Mouse (Mus musculus) kidney, postnatal 0 days (tissue): Measurements from ENCODE around the gene Gpr179. TPM values are rescaled to one million over a fixed set of nuclear protein-coding genes. Genes with fewer than 3 reads are reported as not detected.

Source experiments
- ATAC-seq: fragments of 200-750 bp; cut with Nextera tagmentation; replicated peaks from 2 replicates; pipeline ENCODE4 v1.8.0; 2017; ENCODE audit warnings: low read depth, moderate number of reproducible peaks, moderate TSS enrichment, moderate library complexity; ENCODE audit not compliant: low FRiP score
- DNase-seq: peaks from one replicate; pipeline ENCODE4 v3.0.0-alpha.2; 2016; ENCODE audit warnings: low spot score
- H3K27ac ChIP-seq: fragments of 300-500 bp; sonication (generic); 2 replicates; pipeline ENCODE4 v1.5.1; 2014; ENCODE audit warnings: mild to moderate bottlenecking
- H3K27me3 ChIP-seq: fragments of 300-500 bp; sonication (generic); 2 replicates; pipeline ENCODE4 v1.6.1; 2014; ENCODE audit warnings: low read length, mixed read lengths; ENCODE audit not compliant: insufficient read depth
- H3K36me3 ChIP-seq: fragments of 300-500 bp; sonication (generic); 2 replicates; pipeline ENCODE4 v1.6.1; 2014; ENCODE audit warnings: low read length, mixed read lengths; ENCODE audit not compliant: insufficient read depth
- H3K4me1 ChIP-seq: fragments of 300-500 bp; sonication (generic); replicated peaks from 2 replicates; pipeline ENCODE4 v1.6.1; 2014; ENCODE audit warnings: antibody characterized with exemption, low read length, mixed read lengths; ENCODE audit not compliant: insufficient read depth
- H3K4me2 ChIP-seq: fragments of 300-500 bp; sonication (generic); 2 replicates; pipeline ENCODE4 v1.6.1; 2014; ENCODE audit warnings: mild to moderate bottlenecking, low read length, moderate library complexity, mixed read lengths
- H3K4me3 ChIP-seq: fragments of 300-500 bp; sonication (generic); replicated peaks from 2 replicates; pipeline ENCODE4 v1.5.1; 2014; ENCODE audit warnings: low read depth, low read length
- H3K9ac ChIP-seq: fragments of 300-500 bp; sonication (generic); 2 replicates; pipeline ENCODE4 v1.6.1; 2014; ENCODE audit warnings: low read depth, low read length
- H3K9me3 ChIP-seq: fragments of 300-500 bp; sonication (generic); replicated peaks from 2 replicates; pipeline ENCODE4 v1.6.1; 2016; ENCODE audit warnings: low read length, inconsistent platforms, mixed read lengths
- CTCF ChIP-seq: IDR thresholded peaks from 2 replicates; pipeline ENCODE4 v1.5.1; 2016; ENCODE audit warnings: antibody characterized with exemption, low read depth, mild to moderate bottlenecking, moderate library complexity
- WGBS: fragments of 180-500 bp; shearing (Covaris S2); extraction: QIAGEN DNeasy Blood & Tissue Kit; methylation state at CpG from one replicate; pipeline ENCODE4 v1.1.7; 2014; 5-methylcytosine and 5-hydroxymethylcytosine counted together
- polyA plus RNA-seq: library from polyadenylated mRNA; unstranded; fragments of >200 nt; fragmentation: Nextera tagmentation; extraction: Ambion mirVana; gene quantifications from 2 replicates; pipeline ENCODE4 v1.2.1, GENCODE M21; 2015

Gene Gpr179
- polyA plus RNA-seq, 1 experiment from 2014 or later: 0.05 TPM

GRCm38 (mm10) chr11:97338302-97338976, 13.4 kb downstream of the Gpr179 start:
- Histone ChIP-seq H3K9me3 (no peaks in the 10 kb centered on the region), H3K9ac (0 out of 2 replicates have a peak overlapping the region, but pooled peaks have one; percentile 5), H3K27ac (no peak overlapping the region), H3K4me1 (no peaks in the 10 kb centered on the region; the same call in 1 of the 2 replicates), H3K27me3 (no peaks in the 10 kb centered on the region), H3K4me2 (peak overlapping the region; percentile 41), H3K36me3 (no peaks in the 10 kb centered on the region), H3K4me3 (no peak overlapping the region; the same call in 1 of the 2 replicates)
- no peak for TF ChIP-seq CTCF
- no peak for ATAC-seq
- WGBS: 48% methylated on average over 21 of the region's 21 CpGs
- no peak for DNase-seq

DNA sequence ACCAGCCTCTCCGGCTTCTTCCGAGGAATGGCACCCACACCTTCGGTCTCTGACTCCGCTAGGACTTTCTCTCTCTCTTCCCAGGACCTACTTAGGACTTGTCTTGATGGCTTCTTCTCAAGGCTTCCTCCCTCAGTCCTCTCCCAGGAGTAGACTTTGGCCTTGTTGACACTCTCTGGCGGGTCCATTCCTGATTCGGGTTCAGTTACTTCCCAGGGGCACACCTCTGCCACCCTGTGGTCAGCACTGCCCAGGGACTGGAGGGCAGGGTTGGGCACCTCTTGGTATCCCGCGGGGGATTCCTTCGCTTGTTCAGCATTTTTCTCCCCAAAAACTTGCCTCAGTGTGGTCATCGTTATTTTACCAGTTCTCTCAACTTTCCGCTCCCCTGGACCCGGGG, 14.5 kb downstream of the Gpr179 start:
- H3K4me2 ChIP-seq: no peak overlapping the region
- H3K27ac ChIP-seq: no peak overlapping the region
- ATAC-seq (no peak), DNase-seq (no peak)
- no peak for TF ChIP-seq CTCF
- H3K27me3 ChIP-seq: no peaks in the 10 kb centered on the region
- no peaks in the 10 kb centered on the region for H3K36me3 ChIP-seq
- H3K4me1 ChIP-seq: no peaks in the 10 kb centered on the region; the same call in 1 of the 2 replicates
- WGBS: 88% methylated on average over 12 of the region's 12 CpGs
- no peak overlapping the region for H3K9ac ChIP-seq
- H3K9me3 ChIP-seq: no peaks in the 10 kb centered on the region
- H3K4me3 ChIP-seq: no peak overlapping the region

- H3K9ac ChIP-seq: no peak overlapping the region; the same call in 1 of the 2 replicates
- H3K27ac ChIP-seq: no peak overlapping the region
- no peak for ATAC-seq
- 60% methylated on average over 14 of the region's 14 CpGs for WGBS
- no peaks in the 10 kb centered on the region for H3K9me3 ChIP-seq
- no peak for DNase-seq
- H3K36me3 ChIP-seq: no peaks in the 10 kb centered on the region
- H3K4me2 ChIP-seq: no peak overlapping the region
- no peaks in the 10 kb centered on the region for H3K27me3 ChIP-seq
- no peaks in the 10 kb centered on the region; the same call in 1 of the 2 replicates for H3K4me1 ChIP-seq
- no peak for TF ChIP-seq CTCF
- H3K4me3 ChIP-seq: no peak overlapping the region
These were observed 15.0 kb downstream of the Gpr179 start for GRCm38 (mm10) chr11:97336751-97337345.

DNA sequence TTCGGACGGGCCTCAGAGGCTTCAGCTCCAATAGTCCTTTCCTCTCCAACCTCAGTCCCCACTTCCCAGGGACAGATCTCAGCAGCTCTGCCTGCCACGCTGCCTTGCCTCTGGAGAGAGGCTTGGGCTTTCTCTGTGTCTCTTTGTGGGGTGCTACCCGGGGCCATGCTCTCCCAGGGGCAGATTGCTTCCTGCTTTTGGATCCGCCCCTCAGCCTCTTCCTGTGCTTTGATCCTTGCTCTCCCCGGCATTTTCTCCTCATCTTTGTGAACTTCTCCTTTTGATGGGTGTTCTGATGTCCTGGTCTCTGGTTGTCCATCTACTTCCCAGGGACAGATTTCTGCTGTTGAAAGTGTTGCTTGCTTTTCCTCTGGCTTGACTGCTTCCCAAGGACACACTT, 15.6 kb downstream of the Gpr179 start:
- Histone ChIP-seq H3K9me3 (no peaks in the 10 kb centered on the region), H3K27ac (no peak overlapping the region), H3K4me3 (no peak overlapping the region), H3K4me1 (no peaks in the 10 kb centered on the region; the same call in 1 of the 2 replicates), H3K36me3 (no peaks in the 10 kb centered on the region), H3K4me2 (no peak overlapping the region), H3K9ac (no peak overlapping the region; the same call in 1 of the 2 replicates), H3K27me3 (no peaks in the 10 kb centered on the region)
- ATAC-seq (no peak), DNase-seq (no peak)
- 45% methylated on average over 6 of the region's 6 CpGs for WGBS
- TF ChIP-seq CTCF: no peak

DNA sequence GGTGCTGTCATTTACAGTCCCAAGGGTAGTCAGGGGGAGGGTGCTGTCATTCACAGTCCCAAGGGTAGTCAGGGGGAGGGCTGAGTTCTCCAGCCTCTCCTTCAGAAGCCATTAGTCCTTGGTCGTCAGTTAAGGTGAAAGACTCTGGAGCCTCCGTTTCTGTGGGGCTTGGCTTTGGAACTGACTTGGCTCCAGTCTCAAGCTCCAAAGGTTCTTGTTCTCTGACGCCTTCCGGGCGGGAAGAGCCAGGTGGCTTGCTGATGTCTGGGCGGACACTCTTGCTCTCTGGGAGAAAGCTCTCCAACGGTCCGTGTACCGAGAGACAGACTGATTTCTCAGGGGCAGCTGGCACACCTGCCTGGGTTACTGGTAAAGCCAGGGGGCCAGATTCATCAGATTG, 17.5 kb downstream of the Gpr179 start:
- DNase-seq (no peak), ATAC-seq (no peak)
- H3K27ac ChIP-seq: no peak overlapping the region
- no peak for TF ChIP-seq CTCF
- WGBS: 77% methylated on average over 9 of the region's 9 CpGs
- no peaks in the 10 kb centered on the region for H3K27me3 ChIP-seq
- H3K36me3 ChIP-seq: peaks cover 6% of the 10 kb centered on the region; the same call in 1 of the 2 replicates
- no peaks in the 10 kb centered on the region for H3K9me3 ChIP-seq
- H3K9ac ChIP-seq: no peak overlapping the region
- H3K4me2 ChIP-seq: no peak overlapping the region
- no peaks in the 10 kb centered on the region; the same call in 1 of the 2 replicates for H3K4me1 ChIP-seq
- H3K4me3 ChIP-seq: no peak overlapping the region

- H3K27me3 ChIP-seq: no peaks in the 10 kb centered on the region
- H3K4me2 ChIP-seq: no peak overlapping the region
- no peaks in the 10 kb centered on the region for H3K9me3 ChIP-seq
- no peak for TF ChIP-seq CTCF
- no peak overlapping the region for H3K27ac ChIP-seq
- no peak overlapping the region for H3K9ac ChIP-seq
- no peak overlapping the region for H3K4me3 ChIP-seq
- WGBS: 44% methylated on average over 1 of the region's 1 CpGs
- H3K36me3 ChIP-seq: peaks cover 11% of the 10 kb centered on the region; the same call in 1 of the 2 replicates
- DNase-seq (no peak), ATAC-seq (no peak)
- H3K4me1 ChIP-seq: no peaks in the 10 kb centered on the region; the same call in 1 of the 2 replicates
These were observed 18.0 kb downstream of the Gpr179 start for GRCm38 (mm10) chr11:97333896-97334295.
